Mouse (Mus musculus) liver, adult 2 months (tissue): ENCODE measurements at regions not wholly inside any gene's neighbourhood (a gene's known extent, or its start where the extent isn't known, plus 50 kb on each side); places are given as distances from the start of the nearest gene placed in this dataset.

Source experiments
- CTCF ChIP-seq: fragments of 200-500 bp; IDR thresholded peaks from 2 replicates; pipeline ENCODE4 v1.5.1; 2011; ENCODE audit warnings: low read depth, low read length, control low read depth
- POLR2A ChIP-seq: fragments of 200-500 bp; IDR thresholded peaks from 2 replicates; pipeline ENCODE4 v1.6.1; 2011; ENCODE audit warnings: low read length, control low read depth; ENCODE audit not compliant: insufficient read depth; ENCODE audit errors: extremely low read depth

GRCm38 (mm10) chr10:97877088-97877487 is 150.5 kb upstream of the C030005K15Rik start:
- no peak for TF ChIP-seq CTCF
- TF ChIP-seq POLR2A, result no peak
